Mouse (Mus musculus): ENCODE data around the gene Kifap3.

GRCm38 (mm10) chr1:163903411-163903810, 124.0 kb downstream of the Kifap3 start:
- TF ChIP-seq GATA1 (IDR thresholded peaks at IDR 0.05; ENCODE audit: low read length) = no peak
- no peak for TF ChIP-seq TAL1 (IDR thresholded peaks at IDR 0.05; ENCODE audit: low read length)

All from erythroblast, embryonic 14.5 days (primary cell).